ENCODE assay signal across 8 mouse cellular contexts in the genomic region with DNA sequence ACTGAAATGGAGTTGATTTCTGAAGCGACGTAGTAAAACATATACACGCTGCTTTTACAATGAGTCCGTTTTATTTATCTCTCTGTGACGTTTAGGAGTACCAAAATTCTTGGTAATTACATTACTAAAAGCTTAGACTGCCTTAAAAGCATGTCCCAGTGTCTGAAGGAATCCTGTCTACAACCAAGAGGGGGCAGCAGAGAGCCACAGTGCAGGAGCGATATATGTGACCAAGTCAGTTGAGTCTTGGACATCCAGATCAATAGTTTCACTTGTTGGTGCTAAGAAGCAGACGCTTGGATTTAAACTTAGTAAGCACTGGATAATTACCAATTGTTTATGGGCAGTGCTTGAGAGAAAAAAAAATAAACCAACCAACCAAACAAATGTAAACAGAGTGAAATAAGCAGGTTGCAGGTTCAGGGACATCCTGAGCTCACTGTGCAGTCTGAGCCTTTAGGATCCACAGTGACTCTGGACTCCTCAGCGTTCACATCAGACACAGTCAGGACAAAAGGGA. TPM values are rescaled to one million over a fixed set of nuclear protein-coding genes. Genes with fewer than 3 reads are reported as not detected.
DNase-seq lines count a peak whose midpoint lies in the region; ATAC-seq and TF ChIP-seq lines count a peak whose summit lies in the region.

No protein-coding gene starts in this region.

- no peak for ATAC-seq in forebrain, embryonic 14.5 days
- no peak for ATAC-seq in forebrain, embryonic 13.5 days
- peak; percentile 89 for ATAC-seq in megakaryocyte-erythroid progenitor cell, adult 5-6 weeks (replicated peaks; ENCODE audit: low FRiP score, low TSS enrichment, poor library complexity, severe bottlenecking)

- peak; percentile 78 for TF ChIP-seq RAD21 in CH12.LX (IDR thresholded peaks at IDR 0.05; ENCODE audit: low read depth, low read length)

- no peak overlapping the region for H3K9ac ChIP-seq in forebrain, embryonic 14.5 days (ENCODE audit: low read length)
- H3K9ac ChIP-seq in forebrain, embryonic 13.5 days = no peak overlapping the region
- H3K9ac ChIP-seq in CH12.LX (ENCODE audit: insufficient read depth, low read depth) = no peak overlapping the region

- no peaks in the 10 kb centered on the region for H3K9me3 ChIP-seq in forebrain, embryonic 14.5 days (replicated peaks; ENCODE audit: control insufficient read depth, low read length)
- H3K9me3 ChIP-seq in forebrain, embryonic 13.5 days (replicated peaks) = no peaks in the 10 kb centered on the region
- H3K9me3 ChIP-seq in CH12.LX (replicated peaks; ENCODE audit: low read length) = no peaks in the 10 kb centered on the region

- no peak overlapping the region for H3K4me3 ChIP-seq in forebrain, embryonic 14.5 days (ENCODE audit: low read depth, low read length)
- no peak overlapping the region for H3K4me3 ChIP-seq in forebrain, embryonic 13.5 days
- H3K4me3 ChIP-seq in CH12.LX (replicated peaks in 1 of 3; ENCODE audit: low read depth in 2 of 3, low read length in 2 of 3, poor library complexity in 1 of 3) = no peak overlapping the region
- no peak overlapping the region for H3K4me3 ChIP-seq in gastrocnemius, adult 2 months

- no peaks in the 10 kb centered on the region for H3K36me3 ChIP-seq in forebrain, embryonic 14.5 days (ENCODE audit: control insufficient read depth, insufficient read depth, low read length)
- no peaks in the 10 kb centered on the region for H3K36me3 ChIP-seq in forebrain, embryonic 13.5 days (ENCODE audit: poor library complexity, severe bottlenecking)
- H3K36me3 ChIP-seq in CH12.LX (replicated peaks in 1 of 2; ENCODE audit: control insufficient read depth in 1 of 2, insufficient read depth in 1 of 2, low read length in 1 of 2) = no peaks in the 10 kb centered on the region

- H3K27ac ChIP-seq in forebrain, embryonic 14.5 days (ENCODE audit: low read depth, low read length) = no peak overlapping the region
- no peak overlapping the region for H3K27ac ChIP-seq in forebrain, embryonic 13.5 days
- H3K27ac ChIP-seq in CH12.LX (ENCODE audit: insufficient read depth, low read depth) = no peak overlapping the region
- no peak overlapping the region for H3K27ac ChIP-seq in gastrocnemius, adult 2 months

- TF ChIP-seq POLR2A in CH12.LX (IDR thresholded peaks at IDR 0.05; ENCODE audit: low read depth, low read length) = no peak

- no peaks in the 10 kb centered on the region for H3K79me2 ChIP-seq in CH12.LX (replicated peaks; ENCODE audit: control insufficient read depth, extremely low read depth, insufficient read depth, poor library complexity, severe bottlenecking)

- TF ChIP-seq EP300 in CH12.LX (IDR thresholded peaks at IDR 0.05; ENCODE audit: low read length) = no peak

- in situ Hi-C loops in CH12.LX (cut with MboI; ENCODE audit: low pct_ligation_motif_present, low pct_unique_long_range_greater_than_20kb, low sequenced_read_pairs) = loop anchor here (25.0 kb wide), 1 partner anchor 166 kb away; no protein-coding TSS in a partner anchor

- peak; percentile 87 to 88 for TF ChIP-seq CTCF in CH12.LX (conservative IDR thresholded peaks at IDR 0.05 in 1 of 2, IDR thresholded peaks at IDR 0.05 in 1 of 2; ENCODE audit: low read depth in 2 of 2, low read length in 2 of 2)
- TF ChIP-seq CTCF in gastrocnemius, adult 2 months (IDR thresholded peaks at IDR 0.05) = peak; percentile 81

- H3K27me3 ChIP-seq in forebrain, embryonic 14.5 days (replicated peaks; ENCODE audit: control insufficient read depth, insufficient read depth, low read length) = no peaks in the 10 kb centered on the region
- H3K27me3 ChIP-seq in forebrain, embryonic 13.5 days = no peaks in the 10 kb centered on the region
- H3K27me3 ChIP-seq in CH12.LX (replicated peaks) = no peaks in the 10 kb centered on the region

- dilution Hi-C loops in CH12.LX (cut with MboI; ENCODE audit: extremely low pct_ligation_motif_present, extremely low pct_unique_long_range_greater_than_20kb, low sequenced_read_pairs) = no loop called here

- no peak overlapping the region for H3K4me2 ChIP-seq in forebrain, embryonic 14.5 days (ENCODE audit: low read length)
- no peak overlapping the region for H3K4me2 ChIP-seq in forebrain, embryonic 13.5 days
- H3K4me2 ChIP-seq in CH12.LX (ENCODE audit: insufficient read depth, low read depth, poor library complexity, severe bottlenecking) = peak overlapping the region; percentile 31; the same call in 1 of the 2 replicates

- 38% methylated on average over 8 of the region's 8 CpGs for WGBS in forebrain, embryonic 14.5 days
- 36% methylated on average over 8 of the region's 8 CpGs for WGBS in forebrain, embryonic 13.5 days

- intact Hi-C loops in gastrocnemius, adult 2 months (cut with DNase I) = no loop called here

- H3K4me1 ChIP-seq in forebrain, embryonic 14.5 days (ENCODE audit: control insufficient read depth, insufficient read depth, low read length) = peaks cover 5% of the 10 kb centered on the region; the same call in 1 of the 2 replicates
- peaks cover 15% of the 10 kb centered on the region for H3K4me1 ChIP-seq in forebrain, embryonic 13.5 days
- peaks cover 2 to 6% of the 10 kb centered on the region in 2 experiments; a peak in 3 of 4 replicates for H3K4me1 ChIP-seq in CH12.LX (ENCODE audit: control insufficient read depth in 1 of 2, insufficient read depth in 2 of 2)

- peak; percentile 53 for DNase-seq in forebrain, embryonic 14.5 days (ENCODE audit: low spot score)
- DNase-seq in CH12.LX (ENCODE audit: extremely low read depth) = peak; percentile 83
- peak; percentile 42 for DNase-seq in cerebellum, adult 11-12 months
- peak; percentile 60 for DNase-seq in gastrocnemius, adult 2 months
- DNase-seq in layer of hippocampus, postnatal 14 days (ENCODE audit: low spot score in 2 of 2) = peak; percentile 38 to 66
- DNase-seq in spleen, postnatal 4 days (ENCODE audit: low spot score in 2 of 2) = peak; percentile 61 to 86

TF ChIP-seq in CH12.LX, 34 proteins besides CTCF, POLR2A, EP300 and RAD21:
- TF ChIP-seq SMC3 (IDR thresholded peaks at IDR 0.05; ENCODE audit: low read depth, low read length) = peak; percentile 67
- 0 out of 2 replicates have a peak, but pooled peaks have one; percentile 36 for TF ChIP-seq MYC (IDR thresholded peaks at IDR 0.05; ENCODE audit: low read depth, low read length)
- no peak for TF ChIP-seq POLR2AphosphoS2 (IDR thresholded peaks at IDR 0.05; ENCODE audit: low read depth, low read length)
- TF ChIP-seq IRF4 (IDR thresholded peaks at IDR 0.05; ENCODE audit: low read depth, low read length) = peak; percentile 28; the same call in 1 of the 2 replicates
- TF ChIP-seq RCOR1 (conservative IDR thresholded peaks at IDR 0.05; ENCODE audit: low read depth, low read length) = no peak

RNA-seq across cellular contexts. Expression of a gene that starts 38.9 kb away (rescaled TPM):
- polyA plus RNA-seq in forebrain, embryonic 14.5 days (2014; fragmentation: Nextera tagmentation; extraction: Ambion mirVana) = 367 and 449 TPM in 2 replicates
- 261 and 282 TPM in 2 replicates for polyA plus RNA-seq in forebrain, embryonic 13.5 days (2015; fragmentation: Nextera tagmentation; extraction: Ambion mirVana)
- 39.8 and 40.8 TPM in 2 replicates for total RNA-seq in CH12.LX (2012; rRNA removed)
- 74.7 and 86.5 TPM in 2 replicates for total RNA-seq in CH12.LX (2014; rRNA removed)
- polyA plus RNA-seq in CH12.LX (2012; ENCODE audit: insufficient read length, low read depth) = 54.2 and 56.2 TPM in 2 replicates
- 100 to 1,000 TPM; 180 to 183 TPM for total RNA-seq in gastrocnemius, adult 2 months (2021)
- 100 to 1,000 TPM; 886 to 905 TPM for total RNA-seq in layer of hippocampus, postnatal 14 days (2021)
- total RNA-seq in megakaryocyte-erythroid progenitor cell, adult 5-6 weeks (2014; fragmentation: Nextera tagmentation) = 38.5 and 50.6 TPM in 2 replicates
- 67.5 and 73.9 TPM in 2 replicates for total RNA-seq in megakaryocyte-erythroid progenitor cell, adult 5-6 weeks (2017)

Comparison
In these comparisons a context has a peak if more than half of its experiments do, and no peak if none do; other contexts are left out.
1. RNA of a gene that starts 38.9 kb away (total RNA-seq): 886 to 905 TPM in layer of hippocampus, postnatal 14 days; 180 to 183 TPM in gastrocnemius, adult 2 months, 39.8 to 86.5 TPM in CH12.LX and 38.5 to 73.9 TPM in megakaryocyte-erythroid progenitor cell, adult 5-6 weeks; every median in the first group is over 4 times any median in the second.
2. Peak in every context shown above with its lines, with median percentiles within 50 percentile points of each other: DNase-seq.